Mouse (Mus musculus): ENCODE measurements around the gene Fabp2.

- TF ChIP-seq CTCF (IDR thresholded peaks at IDR 0.05) (no peak), EP300 (IDR thresholded peaks at IDR 0.05; ENCODE audit: insufficient read depth, low read depth, low read length) (no peak)
Observed at GRCm38 (mm10) chr3:122878705-122879315, 16.1 kb upstream of the Fabp2 start.
